Mouse (Mus musculus): ENCODE measurements around the gene Iqcf6. TPM values are rescaled to one million over a fixed set of nuclear protein-coding genes. Genes with fewer than 3 reads are reported as not detected.
A peak's percentile ranks its signal among the peaks of the same experiment; 100 is the strongest.

Iqcf6 gene
- polyA plus RNA-seq, 1 experiment, result not detected

- no peak for DNase-seq
- Histone ChIP-seq H3K27ac (ENCODE audit: insufficient read depth, low read depth, low read length) (no peak overlapping the region), H3K36me3 (ENCODE audit: control insufficient read depth, insufficient read depth, low read length) (no peaks in the 10 kb centered on the region), H3K4me3 (ENCODE audit: insufficient read depth, low read depth, low read length) (no peak overlapping the region), H3K4me1 (ENCODE audit: control insufficient read depth, insufficient read depth, low read length) (no peaks in the 10 kb centered on the region), H3K27me3 (replicated peaks; ENCODE audit: control insufficient read depth, insufficient read depth, low read length) (no peaks in the 10 kb centered on the region)
- TF ChIP-seq CTCF (conservative IDR thresholded peaks at IDR 0.05; ENCODE audit: insufficient read depth, insufficient read length, low read depth, low read length), result no peak
- no peak for TF ChIP-seq POLR2A (IDR thresholded peaks at IDR 0.05; ENCODE audit: low read depth, low read length)
- 52% methylated on average over 5 of the region's 5 CpGs for WGBS
Measured at GRCm38 (mm10) chr9:106641346-106641745, 15.0 kb downstream of the Iqcf6 start.

GRCm38 (mm10) chr9:106643128-106643527 is 16.7 kb downstream of the Iqcf6 start:
- DNase-seq, result peak; percentile 70
- H3K27ac ChIP-seq (ENCODE audit: insufficient read depth, low read depth, low read length), result no peak overlapping the region
- WGBS, result 26% methylated on average over 7 of the region's 7 CpGs
- no peak overlapping the region for H3K4me3 ChIP-seq (ENCODE audit: insufficient read depth, low read depth, low read length)
- H3K4me1 ChIP-seq (ENCODE audit: control insufficient read depth, insufficient read depth, low read length), result no peaks in the 10 kb centered on the region
- no peaks in the 10 kb centered on the region for H3K27me3 ChIP-seq (replicated peaks; ENCODE audit: control insufficient read depth, insufficient read depth, low read length)
- TF ChIP-seq POLR2A (IDR thresholded peaks at IDR 0.05; ENCODE audit: low read depth, low read length) (no peak), CTCF (conservative IDR thresholded peaks at IDR 0.05; ENCODE audit: insufficient read depth, insufficient read length, low read depth, low read length) (peak; percentile 97)
- no peaks in the 10 kb centered on the region for H3K36me3 ChIP-seq (ENCODE audit: control insufficient read depth, insufficient read depth, low read length)

- H3K27ac ChIP-seq (ENCODE audit: insufficient read depth, low read depth, low read length), result no peak overlapping the region
- no peaks in the 10 kb centered on the region for H3K4me1 ChIP-seq (ENCODE audit: control insufficient read depth, insufficient read depth, low read length)
- H3K27me3 ChIP-seq (replicated peaks; ENCODE audit: control insufficient read depth, insufficient read depth, low read length), result no peaks in the 10 kb centered on the region
- no peak for TF ChIP-seq CTCF (conservative IDR thresholded peaks at IDR 0.05; ENCODE audit: insufficient read depth, insufficient read length, low read depth, low read length)
- TF ChIP-seq POLR2A (IDR thresholded peaks at IDR 0.05; ENCODE audit: low read depth, low read length), result no peak
- 69% methylated on average over 6 of the region's 6 CpGs for WGBS
- no peaks in the 10 kb centered on the region for H3K36me3 ChIP-seq (ENCODE audit: control insufficient read depth, insufficient read depth, low read length)
- DNase-seq, result no peak
- no peak overlapping the region for H3K4me3 ChIP-seq (ENCODE audit: insufficient read depth, low read depth, low read length)
Measured at GRCm38 (mm10) chr9:106643787-106644186, 17.4 kb downstream of the Iqcf6 start.

- no peaks in the 10 kb centered on the region for H3K4me1 ChIP-seq (ENCODE audit: control insufficient read depth, insufficient read depth, low read length)
- no peak for TF ChIP-seq POLR2A (IDR thresholded peaks at IDR 0.05; ENCODE audit: low read depth, low read length)
- no peak overlapping the region for H3K27ac ChIP-seq (ENCODE audit: insufficient read depth, low read depth, low read length)
- H3K36me3 ChIP-seq (ENCODE audit: control insufficient read depth, insufficient read depth, low read length), result no peaks in the 10 kb centered on the region
- H3K27me3 ChIP-seq (replicated peaks; ENCODE audit: control insufficient read depth, insufficient read depth, low read length), result no peaks in the 10 kb centered on the region
- WGBS, result 78% methylated on average over 9 of the region's 9 CpGs
- no peak for DNase-seq
- H3K4me3 ChIP-seq (ENCODE audit: insufficient read depth, low read depth, low read length), result no peak overlapping the region
Measured at GRCm38 (mm10) chr9:106645684-106646271, 19.4 kb downstream of the Iqcf6 start.

GRCm38 (mm10) chr9:106647226-106647625 is 20.8 kb downstream of the Iqcf6 start:
- WGBS, result 76% methylated on average over 27 of the region's 27 CpGs
- Histone ChIP-seq H3K4me3 (ENCODE audit: insufficient read depth, low read depth, low read length) (no peak overlapping the region), H3K4me1 (ENCODE audit: control insufficient read depth, insufficient read depth, low read length) (no peaks in the 10 kb centered on the region), H3K27me3 (replicated peaks; ENCODE audit: control insufficient read depth, insufficient read depth, low read length) (no peaks in the 10 kb centered on the region), H3K36me3 (ENCODE audit: control insufficient read depth, insufficient read depth, low read length) (no peaks in the 10 kb centered on the region), H3K27ac (ENCODE audit: insufficient read depth, low read depth, low read length) (no peak overlapping the region)
- no peak for DNase-seq
- no peak for TF ChIP-seq CTCF (conservative IDR thresholded peaks at IDR 0.05; ENCODE audit: insufficient read depth, insufficient read length, low read depth, low read length)
- no peak for TF ChIP-seq POLR2A (IDR thresholded peaks at IDR 0.05; ENCODE audit: low read depth, low read length)

- 56% methylated on average over 1 of the region's 1 CpGs for WGBS
- H3K4me3 ChIP-seq (ENCODE audit: insufficient read depth, low read depth, low read length), result no peak overlapping the region
Measured at GRCm38 (mm10) chr9:106652720-106653119, 26.3 kb downstream of the Iqcf6 start.

GRCm38 (mm10) chr9:106655884-106656720 is 29.7 kb downstream of the Iqcf6 start, which contains the start of gene Grm2:
Gene Grm2 (minus strand): TSS chr9:106656082.
- TF ChIP-seq CTCF (conservative IDR thresholded peaks at IDR 0.05; ENCODE audit: insufficient read depth, insufficient read length, low read depth, low read length) (no peak), POLR2A (IDR thresholded peaks at IDR 0.05; ENCODE audit: low read depth, low read length) (no peak)
- peak; percentile 44 for DNase-seq
- no peaks in the 10 kb centered on the region for H3K36me3 ChIP-seq (ENCODE audit: control insufficient read depth, insufficient read depth, low read length)
- H3K4me3 ChIP-seq (ENCODE audit: insufficient read depth, low read depth, low read length), result no peak within 1 kb of the TSS
- H3K4me1 ChIP-seq (ENCODE audit: control insufficient read depth, insufficient read depth, low read length), result no peaks in the 10 kb centered on the region
- H3K27ac ChIP-seq (ENCODE audit: insufficient read depth, low read depth, low read length), result no peak within 1 kb of the TSS
- 0 out of 2 replicates have a peak, but pooled peaks cover 4% of the 10 kb centered on the region for H3K27me3 ChIP-seq (replicated peaks; ENCODE audit: control insufficient read depth, insufficient read depth, low read length)
- WGBS, result 2% methylated on average over 44 of the region's 44 CpGs

More at GRCm38 (mm10) chr9:106652720-106653119, 26.3 kb downstream of the Iqcf6 start:
- Histone ChIP-seq H3K4me1 (ENCODE audit: control insufficient read depth, insufficient read depth, low read length) (no peaks in the 10 kb centered on the region), H3K27me3 (replicated peaks; ENCODE audit: control insufficient read depth, insufficient read depth, low read length) (0 out of 2 replicates have a peak, but pooled peaks cover 4% of the 10 kb centered on the region), H3K36me3 (ENCODE audit: control insufficient read depth, insufficient read depth, low read length) (no peaks in the 10 kb centered on the region), H3K27ac (ENCODE audit: insufficient read depth, low read depth, low read length) (no peak overlapping the region)
- TF ChIP-seq CTCF (conservative IDR thresholded peaks at IDR 0.05; ENCODE audit: insufficient read depth, insufficient read length, low read depth, low read length) (peak; percentile 30; the same call in 1 of the 2 replicates), POLR2A (IDR thresholded peaks at IDR 0.05; ENCODE audit: low read depth, low read length) (no peak)
- no peak for DNase-seq
